Mouse (Mus musculus) forelimb bud, embryonic 11.5 days (tissue): Measurements from ENCODE around the gene Arhgap29.

Experiments
- DNase-seq: peaks from one replicate; pipeline ENCODE4 v3.0.0-alpha.2; 2012; ENCODE audit warnings: low read depth, low spot score

Gene Arhgap29

DNA sequence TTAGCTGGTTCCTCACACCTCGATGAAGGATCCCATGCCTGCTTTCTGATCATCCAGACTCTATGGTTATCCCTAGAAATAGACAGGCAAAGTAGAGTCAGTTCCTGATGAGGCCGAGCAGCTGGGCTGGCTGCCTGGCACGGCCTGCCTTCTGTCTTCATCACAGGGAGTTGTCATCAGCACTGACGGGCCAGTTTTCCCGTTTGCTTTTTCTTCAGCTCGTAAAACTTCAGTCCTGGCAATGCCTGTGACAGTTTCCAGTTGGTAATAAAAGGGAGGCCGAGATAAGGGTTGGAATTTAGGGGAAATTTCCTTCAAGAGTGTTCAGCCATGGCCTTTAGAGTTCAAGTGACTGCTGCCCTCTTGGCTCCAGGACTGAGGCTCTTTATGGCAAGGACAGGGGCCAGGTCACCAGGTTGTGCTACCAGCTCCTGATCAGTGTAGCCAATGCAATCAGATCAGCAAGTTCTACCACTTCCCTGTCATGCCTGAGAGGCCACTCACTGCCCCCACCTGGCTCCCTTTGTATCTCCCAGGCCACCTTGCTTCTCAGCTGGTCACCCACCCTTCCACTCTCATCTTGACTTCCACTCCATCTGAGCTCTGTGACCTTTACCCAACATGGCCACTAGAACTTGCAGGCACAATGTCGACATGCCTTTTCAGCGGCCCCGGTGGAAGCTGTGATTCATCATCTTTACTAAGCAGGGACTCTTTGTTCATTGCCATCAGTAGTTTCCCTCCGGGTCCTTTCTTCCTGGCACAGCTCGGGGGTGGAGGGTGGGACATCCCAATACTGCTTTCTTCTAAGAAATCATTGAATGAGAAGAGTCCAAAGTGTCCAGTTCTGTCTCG lies 112.4 kb downstream of the Arhgap29 start:
- DNase-seq = no peak
